Mouse (Mus musculus) heart, postnatal 4 days (tissue): ENCODE results near the gene Naxd. TPM values are rescaled to one million over a fixed set of nuclear protein-coding genes. Genes with fewer than 3 reads are reported as not detected.
"Not testable (repeated sequence)": the region's sequence is repeated elsewhere in the genome, so short reads cannot be mapped to it uniquely, and the experiment has no call there.

ENCODE experiments used
- DNase-seq: peaks from one replicate; pipeline ENCODE4 v3.0.0; 2021
- total RNA-seq, 2 experiments: library from RNA; stranded (reverse); gene quantifications; 2 replicates each; pipeline ENCODE4 v1.2.3; 2021

Naxd gene
- total RNA-seq, 2 experiments from 2014 or later: 37.1 to 39.1 TPM

GRCm38 (mm10) chr8:11513247-11513646 is 15.9 kb downstream of the Naxd start:
- DNase-seq: no peak

- no peak for DNase-seq
These were observed 19.0 kb downstream of the Naxd start for GRCm38 (mm10) chr8:11516292-11516691.

GRCm38 (mm10) chr8:11517366-11518055 is 20.2 kb downstream of the Naxd start:
- no peak for DNase-seq

DNA sequence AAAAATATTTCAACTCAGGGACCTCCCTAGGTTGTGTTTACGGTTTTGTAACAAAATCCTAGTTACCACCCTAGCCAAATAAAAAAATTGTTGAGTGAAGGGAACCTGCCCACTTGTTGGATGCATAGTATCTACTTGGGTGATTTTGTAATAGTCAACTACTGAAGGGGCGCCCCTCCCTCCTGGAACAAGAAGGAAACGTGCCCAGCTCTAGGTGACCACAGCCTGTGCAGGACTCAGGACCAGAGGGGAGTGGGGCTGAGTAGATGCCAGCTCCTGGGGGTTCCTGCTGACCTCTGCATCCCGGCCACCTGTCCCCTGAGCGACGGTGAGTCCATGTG is 20.7 kb downstream of the Naxd start:
- no peak for DNase-seq

DNA sequence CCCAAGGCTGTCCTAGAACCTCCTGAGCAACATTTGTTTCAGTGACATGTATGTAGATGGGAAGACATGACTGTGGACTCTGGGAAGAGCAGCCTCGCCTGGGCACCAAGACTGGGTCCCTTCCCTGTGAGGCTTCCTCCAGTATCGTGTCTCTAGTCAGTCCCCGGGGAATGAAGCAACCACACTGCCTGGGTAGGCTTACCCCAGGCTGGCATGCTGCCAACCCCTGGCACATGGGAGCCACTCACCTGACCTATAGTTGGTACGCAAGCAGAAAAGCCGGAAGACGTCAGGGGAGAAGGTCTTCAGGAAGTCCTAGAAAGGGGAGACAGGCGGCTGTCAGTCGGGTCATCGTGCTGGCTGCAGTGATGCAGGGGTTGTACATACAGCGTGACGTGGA is 21.4 kb downstream of the Naxd start:
- DNase-seq: no peak

DNA sequence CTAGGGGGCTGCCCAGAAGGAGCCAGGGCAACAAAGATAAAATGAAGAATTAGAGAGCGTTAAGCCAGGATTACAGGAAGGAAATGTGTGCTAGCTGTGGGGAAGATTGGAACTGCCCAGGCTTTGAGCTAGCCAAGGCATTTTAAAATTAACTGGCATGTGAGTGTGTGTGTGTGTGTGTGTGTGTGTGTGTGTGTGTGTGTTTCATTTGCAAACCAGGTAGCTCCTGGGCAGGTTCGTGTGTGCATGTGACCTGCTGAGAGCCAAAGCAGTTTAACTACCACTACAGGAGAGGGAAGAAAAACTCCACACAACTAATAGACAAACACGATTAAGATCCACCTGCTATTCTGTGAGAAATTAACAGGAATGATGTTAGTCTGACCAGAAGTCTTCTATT is 26.0 kb downstream of the Naxd start:
- DNase-seq: no peak

DNA sequence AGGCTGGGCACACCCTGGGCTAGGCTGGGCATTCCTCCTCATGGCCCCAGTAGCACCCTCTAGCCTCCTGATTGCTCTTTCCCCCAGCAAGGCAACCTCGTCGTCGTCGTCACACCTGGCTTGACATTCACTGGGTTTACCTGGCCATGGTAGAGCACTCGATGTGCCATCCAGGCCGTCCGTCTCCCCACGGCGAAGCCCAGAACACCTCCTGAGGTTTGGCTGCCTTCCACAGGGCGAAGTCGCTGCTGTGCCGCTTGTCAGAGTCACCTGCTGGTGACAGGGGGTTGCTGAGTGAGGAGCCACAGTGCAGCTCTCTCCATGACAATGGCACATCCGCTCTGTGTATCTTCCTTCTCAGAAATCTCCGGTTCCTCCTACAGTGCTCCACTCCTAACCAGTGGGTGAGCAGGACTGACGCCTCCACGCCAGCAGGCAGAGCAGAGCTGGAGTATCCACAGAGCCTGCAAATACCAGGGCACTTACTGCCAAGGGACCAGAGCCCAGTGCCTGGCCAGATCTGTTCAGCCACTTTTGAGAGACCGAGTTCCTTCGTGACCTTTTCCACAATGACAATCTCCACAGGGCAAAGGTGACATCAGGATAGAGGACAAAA is 33.0 kb downstream of the Naxd start:
- DNase-seq: no peak

DNA sequence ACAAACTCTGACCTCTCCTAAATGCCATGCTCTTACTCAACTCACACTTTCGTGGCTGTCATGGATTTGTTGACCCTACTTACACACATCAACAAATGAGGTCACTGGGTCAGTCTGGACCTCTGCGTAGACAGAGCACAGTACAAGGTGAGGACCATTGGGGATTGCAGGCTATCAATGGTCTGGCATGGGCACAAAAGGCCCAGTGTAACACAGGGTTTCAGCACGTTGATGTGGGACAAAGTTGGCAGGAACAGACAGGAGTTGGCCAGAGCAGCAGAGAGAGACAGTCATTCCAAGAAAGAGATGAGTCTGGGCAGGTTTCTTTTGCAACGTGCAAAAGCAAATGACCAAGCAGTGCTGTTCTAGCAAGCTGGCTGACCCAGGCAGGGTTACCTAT is 33.5 kb downstream of the Naxd start:
- DNase-seq: no peak

DNA sequence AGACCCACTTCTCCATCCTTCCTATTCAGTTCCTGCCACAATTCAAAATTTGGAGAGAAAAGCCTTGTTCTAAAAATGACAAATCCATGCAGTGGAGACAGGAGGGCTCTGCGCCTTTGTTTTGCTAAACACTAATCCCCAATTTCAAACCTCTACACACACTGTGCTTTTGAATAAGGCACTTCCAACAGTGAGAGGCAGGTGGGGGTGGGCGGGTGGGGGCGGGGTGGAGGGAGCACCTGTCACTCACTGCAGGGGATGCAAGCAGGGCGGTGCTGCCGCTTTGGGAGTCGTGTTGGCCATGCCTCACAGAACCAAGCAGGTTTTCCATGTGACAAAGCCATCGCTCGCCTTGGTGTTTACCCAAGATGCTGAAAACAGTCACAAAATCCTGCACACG is 37.2 kb downstream of the Naxd start:
- no peak for DNase-seq

GRCm38 (mm10) chr8:11539049-11539448 is 41.7 kb downstream of the Naxd start:
- no peak for DNase-seq

GRCm38 (mm10) chr8:11540182-11540581 is 42.9 kb downstream of the Naxd start:
- no peak for DNase-seq

GRCm38 (mm10) chr8:11542031-11542430 is 44.7 kb downstream of the Naxd start:
- no peak for DNase-seq

DNA sequence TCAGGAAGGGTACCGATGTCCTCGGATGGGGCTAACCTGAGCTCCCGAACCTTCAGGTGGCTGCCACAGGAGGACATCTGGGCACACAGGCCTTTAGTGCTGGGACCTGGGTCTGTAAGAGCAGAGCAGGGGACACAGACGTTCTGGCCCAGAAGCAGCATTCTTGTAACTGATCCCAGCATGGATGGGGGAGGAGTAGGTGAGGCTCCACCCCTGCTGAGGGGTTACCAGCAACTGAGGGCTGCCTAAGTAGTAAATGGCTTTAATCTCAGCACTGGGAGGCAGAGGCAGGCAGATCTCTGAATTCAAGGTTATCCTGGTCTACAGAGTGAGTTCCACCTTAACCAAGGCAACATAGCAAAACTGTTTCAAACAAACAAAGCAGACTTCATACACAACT is 45.6 kb downstream of the Naxd start:
- DNase-seq: no peak

GRCm38 (mm10) chr8:11544386-11544785 is 47.1 kb downstream of the Naxd start:
- DNase-seq: peak; percentile 70

DNA sequence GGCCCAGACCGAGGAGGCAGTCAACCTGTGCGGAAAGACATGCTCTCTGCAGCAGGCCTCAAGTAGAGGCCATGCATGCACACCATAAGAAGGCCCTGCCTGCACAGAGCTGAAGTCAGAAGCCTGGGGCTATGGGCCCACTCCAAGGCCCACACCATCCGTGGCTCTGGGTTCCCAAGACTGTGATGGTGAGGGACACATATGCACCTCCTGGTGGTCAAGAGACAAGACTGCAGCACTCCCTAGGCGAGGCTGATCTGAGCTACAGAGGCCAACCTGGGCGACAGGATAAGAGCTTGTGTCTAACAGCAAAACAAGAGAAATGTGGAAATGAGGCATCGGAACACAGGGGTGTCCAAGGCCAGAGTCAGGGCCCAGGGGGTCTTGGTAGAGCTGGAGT is 49.8 kb downstream of the Naxd start:
- no peak for DNase-seq

- peak; percentile 70 for DNase-seq
These were observed 52.4 kb downstream of the Naxd start for GRCm38 (mm10) chr8:11549706-11550105.

DNA sequence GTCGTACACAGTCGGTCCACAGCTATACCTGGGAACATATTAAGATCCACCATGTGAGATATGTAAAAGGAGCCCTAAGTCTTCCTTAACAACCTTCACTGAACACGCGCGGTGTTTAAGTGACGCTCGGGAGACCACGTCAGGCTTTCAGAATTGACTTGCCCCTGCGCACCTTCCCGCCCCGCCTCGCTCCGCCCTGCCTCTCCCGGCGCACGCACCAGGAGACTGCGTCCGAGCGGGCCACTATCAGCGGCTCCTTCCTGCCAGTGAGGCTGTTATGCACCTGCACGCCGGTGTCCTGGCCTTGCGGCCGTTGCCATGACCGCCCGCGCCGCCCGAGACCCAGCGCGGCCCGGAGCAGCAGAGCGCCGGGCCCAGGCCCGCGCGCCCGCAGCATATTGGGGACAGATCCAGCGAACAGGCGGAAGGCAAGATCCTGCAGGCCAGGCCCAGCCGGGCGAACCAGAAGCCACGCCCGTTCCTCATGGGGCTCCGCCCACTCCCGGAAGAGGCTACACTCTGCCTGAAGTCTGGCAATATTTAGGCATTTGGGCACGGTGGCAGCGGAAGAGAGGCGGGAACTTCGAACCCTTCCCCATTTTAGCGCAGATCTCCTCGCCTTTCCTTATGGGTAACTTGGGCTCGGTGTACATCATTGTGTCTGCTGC is 53.1 kb downstream of the Naxd start, which contains the start of gene Cars2:
Gene Cars2, minus strand, starts transcription at position 503 of the 668 bp plus-strand sequence.
- DNase-seq: peak; percentile 93

DNA sequence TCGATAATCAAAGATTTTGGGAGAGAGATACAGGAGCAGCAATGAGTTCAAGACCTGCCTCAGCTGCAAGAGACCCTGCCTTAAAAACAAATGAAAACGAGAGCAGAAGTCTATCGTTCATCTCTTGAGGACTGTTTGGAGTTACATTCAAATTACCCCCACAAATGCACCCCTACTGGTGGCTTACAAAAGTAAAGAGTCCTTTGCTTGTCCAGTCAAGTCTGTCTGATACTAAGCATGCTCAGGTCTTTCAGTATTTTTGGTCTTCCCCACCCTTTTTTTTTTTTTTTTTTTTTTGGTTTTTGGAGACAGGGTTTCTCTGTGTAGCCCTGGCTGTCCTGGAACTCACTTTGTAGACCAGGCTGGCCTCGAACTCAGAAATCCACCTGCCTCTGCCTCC is 54.2 kb downstream of the Naxd start:
- not testable (repeated sequence) for DNase-seq

DNA sequence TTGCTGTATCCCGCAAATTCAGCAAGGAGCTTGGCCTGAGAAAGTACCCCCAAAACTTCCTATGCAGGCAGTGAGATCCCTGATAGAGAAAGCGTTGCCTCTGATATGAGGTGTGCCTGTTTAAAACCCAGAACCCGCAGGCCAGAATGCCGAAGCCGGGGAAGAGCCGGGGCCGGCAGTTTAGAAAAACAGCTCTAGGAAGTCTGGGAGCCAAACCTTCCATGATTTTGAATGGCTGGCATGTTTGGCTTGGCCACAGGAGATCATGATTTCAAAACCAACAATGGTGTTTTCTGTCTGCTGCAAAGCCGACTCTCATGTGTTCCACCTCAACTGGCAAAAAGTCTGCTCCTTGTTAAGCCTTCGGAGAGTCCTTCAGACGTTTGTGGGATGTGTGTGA is 55.1 kb downstream of the Naxd start:
- DNase-seq: no peak

- peak; percentile 95 for DNase-seq
These were observed 57.8 kb downstream of the Naxd start, which contains the start of gene Ing1 for GRCm38 (mm10) chr8:11554799-11555719. Ing1 (plus strand) TSS chr8:11555571.

DNA sequence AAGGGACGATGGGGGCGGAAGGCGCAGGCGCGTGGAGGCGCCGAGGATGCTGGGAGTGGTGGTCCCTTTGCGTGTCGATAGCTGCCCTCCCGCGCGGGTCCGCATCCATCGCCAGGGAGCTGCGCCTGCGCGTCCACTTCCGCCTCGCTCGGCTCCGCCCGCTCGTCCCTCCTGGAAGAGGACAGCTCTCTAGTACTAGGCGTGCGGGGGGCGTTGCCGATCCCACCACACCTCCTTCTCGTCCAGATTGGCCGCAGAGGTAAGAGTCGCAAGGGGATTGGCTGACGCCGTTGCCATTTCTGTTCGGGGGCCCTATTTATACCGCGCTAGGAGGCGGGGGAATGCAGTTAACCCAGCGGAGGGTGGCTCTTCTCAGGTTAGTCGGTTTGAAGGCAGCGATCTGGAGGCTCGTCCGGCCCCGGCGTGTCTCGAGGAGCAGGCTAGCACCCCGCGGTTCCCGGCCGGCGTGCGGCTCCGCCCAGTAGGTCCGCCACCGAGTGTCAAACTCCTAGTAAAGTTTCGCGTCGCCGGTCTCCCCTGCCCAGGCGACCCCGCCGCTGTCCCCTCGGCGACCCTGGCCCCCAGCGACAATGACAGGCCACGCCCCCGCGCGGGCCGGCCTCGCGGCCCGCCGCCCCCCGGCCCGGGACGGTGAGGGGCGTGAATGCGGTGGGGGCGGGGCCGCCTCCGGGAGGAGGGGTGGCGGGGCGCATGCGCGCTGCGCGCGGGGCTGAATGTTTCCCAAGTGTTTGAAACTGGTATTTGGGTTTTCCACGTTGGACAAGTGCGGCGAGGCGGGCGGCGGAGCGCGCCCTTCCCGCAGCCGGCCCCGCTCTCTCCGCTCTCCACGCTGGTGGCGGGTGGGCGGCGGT is 58.6 kb downstream of the Naxd start:
- DNase-seq: peak; percentile 99
